Mouse (Mus musculus) heart, postnatal 0 days (tissue): ENCODE data around the gene Pou3f1. TPM values are rescaled to one million over a fixed set of nuclear protein-coding genes. Genes with fewer than 3 reads are reported as not detected.
"Not testable (repeated sequence)": the region's sequence is repeated elsewhere in the genome, so short reads cannot be mapped to it uniquely, and the experiment has no call there.

Source experiments
- ATAC-seq: fragments of 200-750 bp; cut with Nextera tagmentation; 2 replicates; pipeline ENCODE4 v1.8.0; 2017; ENCODE audit warnings: low read depth, moderate number of reproducible peaks, moderate library complexity; ENCODE audit not compliant: insufficient read depth
- DNase-seq: peaks from one replicate; pipeline ENCODE4 v3.0.0-alpha.2; 2016; ENCODE audit warnings: low spot score
- H3K27ac ChIP-seq: fragments of 300-500 bp; sonication (generic); 2 replicates; pipeline ENCODE4 v1.5.1; 2014; ENCODE audit warnings: low read depth, mild to moderate bottlenecking
- H3K27me3 ChIP-seq: fragments of 300-500 bp; sonication (generic); 2 replicates; pipeline ENCODE4 v1.6.1; 2014; ENCODE audit warnings: low read length, mixed read lengths; ENCODE audit not compliant: control insufficient read depth, insufficient read depth
- H3K36me3 ChIP-seq: fragments of 300-500 bp; sonication (generic); replicated peaks from 2 replicates; pipeline ENCODE4 v1.6.1; 2014; ENCODE audit warnings: low read length, mixed read lengths; ENCODE audit not compliant: control insufficient read depth, insufficient read depth
- H3K4me1 ChIP-seq: fragments of 300-500 bp; sonication (generic); 2 replicates; pipeline ENCODE4 v1.6.1; 2014; ENCODE audit warnings: antibody characterized with exemption; ENCODE audit not compliant: control insufficient read depth, insufficient read depth
- H3K4me2 ChIP-seq: fragments of 300-500 bp; sonication (generic); 2 replicates; pipeline ENCODE4 v1.6.1; 2014; ENCODE audit warnings: low read depth, mild to moderate bottlenecking, low read length, moderate library complexity
- H3K4me3 ChIP-seq: fragments of 300-500 bp; sonication (generic); 2 replicates; pipeline ENCODE4 v1.5.1; 2014; ENCODE audit warnings: low read depth, low read length
- H3K9ac ChIP-seq: fragments of 300-500 bp; sonication (generic); replicated peaks from 2 replicates; pipeline ENCODE4 v1.6.1; 2014; ENCODE audit warnings: low read depth, low read length, mixed read lengths
- H3K9me3 ChIP-seq: fragments of 300-500 bp; sonication (generic); replicated peaks from 2 replicates; pipeline ENCODE4 v1.6.1; 2016; ENCODE audit warnings: low read length; ENCODE audit not compliant: control insufficient read depth
- CTCF ChIP-seq: IDR thresholded peaks from 2 replicates; pipeline ENCODE4 v1.5.1; 2016; ENCODE audit warnings: antibody characterized with exemption, control low read depth, low read depth
- EP300 ChIP-seq: IDR thresholded peaks from 2 replicates; pipeline ENCODE4 v1.6.1; 2016; ENCODE audit warnings: antibody characterized with exemption, low read depth
- WGBS: fragments of 180-500 bp; shearing (Covaris S2); extraction: QIAGEN DNeasy Blood & Tissue Kit; methylation state at CpG from one replicate; pipeline ENCODE4 v1.1.7; 2014; 5-methylcytosine and 5-hydroxymethylcytosine counted together
- polyA plus RNA-seq: library from polyadenylated mRNA; unstranded; fragments of >200 nt; fragmentation: Nextera tagmentation; extraction: Ambion mirVana; gene quantifications from 2 replicates; pipeline ENCODE4 v1.2.1, GENCODE M21; 2015
- total RNA-seq: library from RNA; depleted of rRNA; stranded (reverse); fragments of >200 nt; gene quantifications from 2 replicates; pipeline ENCODE4 v1.2.3, GENCODE M21; 2014; ENCODE audit warnings: low replicate concordance

The Pou3f1 gene
- total and polyA plus RNA-seq, 2 experiments from 2014 or later, result 0.03 to 1.5 TPM

GRCm38 (mm10) chr4:124704797-124705474 lies 48.3 kb downstream of the Pou3f1 start:
- 29% methylated on average over 11 of the region's 11 CpGs for WGBS
- H3K27ac ChIP-seq, result peak overlapping the region; percentile 91
- peak; percentile 15 for ATAC-seq
- peak overlapping the region; percentile 44 for H3K9ac ChIP-seq
- peak overlapping the region; percentile 52 for H3K4me2 ChIP-seq
- TF ChIP-seq EP300 (peak; percentile 64; the same call in 1 of the 2 replicates), CTCF (no peak)
- H3K4me3 ChIP-seq, result peak overlapping the region; percentile 7; the same call in 1 of the 2 replicates
- H3K27me3 ChIP-seq, result no peaks in the 10 kb centered on the region
- H3K36me3 ChIP-seq, result peaks cover 20% of the 10 kb centered on the region
- no peaks in the 10 kb centered on the region for H3K9me3 ChIP-seq
- DNase-seq, result peak; percentile 47
- peaks cover 40% of the 10 kb centered on the region for H3K4me1 ChIP-seq

GRCm38 (mm10) chr4:124705661-124706269 lies 49.2 kb downstream of the Pou3f1 start:
- no peaks in the 10 kb centered on the region for H3K9me3 ChIP-seq
- H3K27me3 ChIP-seq, result no peaks in the 10 kb centered on the region
- H3K4me3 ChIP-seq, result no peak overlapping the region
- H3K4me1 ChIP-seq, result peaks cover 48% of the 10 kb centered on the region
- peaks cover 20% of the 10 kb centered on the region for H3K36me3 ChIP-seq
- H3K27ac ChIP-seq, result peak overlapping the region; percentile 91
- ATAC-seq (no peak), DNase-seq (no peak)
- H3K4me2 ChIP-seq, result no peak overlapping the region
- WGBS, result 79% methylated on average over 23 of the region's 23 CpGs
- TF ChIP-seq CTCF, result no peak
- TF ChIP-seq EP300, result no peak
- H3K9ac ChIP-seq, result no peak overlapping the region

DNA sequence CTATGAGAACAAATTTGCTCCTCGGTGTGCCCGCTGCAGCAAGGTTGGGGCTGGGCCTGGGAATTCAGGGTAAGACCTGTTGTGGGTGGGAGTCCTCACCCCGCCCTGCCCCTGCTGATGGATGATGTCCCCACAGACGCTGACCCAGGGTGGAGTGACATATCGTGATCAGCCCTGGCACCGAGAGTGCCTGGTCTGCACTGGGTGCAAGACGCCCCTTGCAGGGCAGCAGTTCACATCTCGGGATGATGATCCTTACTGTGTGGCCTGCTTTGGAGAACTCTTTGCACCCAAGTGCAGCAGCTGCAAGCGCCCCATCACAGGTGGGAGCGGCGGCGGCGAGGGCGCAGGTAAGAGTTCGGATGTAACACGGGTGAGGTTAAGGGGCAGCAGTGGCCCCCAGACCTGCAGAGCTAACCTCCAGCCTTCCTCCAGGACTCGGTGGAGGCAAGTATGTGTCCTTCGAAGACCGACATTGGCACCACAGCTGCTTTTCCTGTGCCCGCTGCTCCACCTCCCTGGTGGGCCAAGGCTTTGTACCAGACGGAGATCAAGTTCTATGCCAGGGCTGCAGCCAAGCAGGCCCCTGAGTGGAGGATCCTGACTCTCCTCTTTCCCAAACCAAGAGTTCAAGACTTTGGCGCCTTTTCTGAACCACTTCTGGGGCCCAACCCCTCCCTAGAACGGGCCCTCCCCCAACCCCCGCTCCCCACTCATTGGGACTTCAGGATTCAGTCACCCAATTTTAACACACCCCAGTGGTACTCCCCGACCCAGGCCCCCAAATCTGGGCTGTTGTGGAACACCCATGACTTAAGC lies 51.0 kb downstream of the Pou3f1 start:
- 87% methylated on average over 25 of the region's 25 CpGs for WGBS
- H3K9me3 ChIP-seq, H3K27me3 ChIP-seq, H3K4me3 ChIP-seq, H3K9ac ChIP-seq, H3K4me2 ChIP-seq, ATAC-seq, DNase-seq: not testable (repeated sequence)
- H3K36me3 ChIP-seq, result peaks cover 20% of the 10 kb centered on the region
- peaks cover 42% of the 10 kb centered on the region for H3K4me1 ChIP-seq
- peak overlapping the region; percentile 91; the same call in 1 of the 2 replicates for H3K27ac ChIP-seq

DNA sequence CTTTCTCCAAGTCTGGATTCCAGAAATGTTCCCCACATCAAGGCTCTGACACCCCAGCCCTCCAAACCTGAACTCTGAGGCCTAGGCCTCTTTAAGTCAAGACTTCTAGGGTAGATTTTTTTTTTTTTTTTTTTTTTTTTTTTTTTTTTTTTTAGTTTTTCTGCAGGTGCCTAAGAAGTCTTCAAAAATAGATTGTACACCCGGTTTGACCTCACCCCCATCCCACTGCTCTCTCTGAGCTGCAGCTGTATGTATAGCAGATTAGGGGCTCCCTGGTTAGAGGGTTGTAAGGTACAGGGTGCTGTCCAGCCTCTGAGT lies 51.6 kb downstream of the Pou3f1 start:
- ATAC-seq, H3K9ac ChIP-seq, H3K9me3 ChIP-seq, H3K27me3 ChIP-seq, DNase-seq: not testable (repeated sequence)
- Histone ChIP-seq H3K4me2 (peak overlapping the region; percentile 77; the same call in 1 of the 2 replicates), H3K4me1 (peaks cover 41% of the 10 kb centered on the region), H3K27ac (peak overlapping the region; percentile 91), H3K36me3 (peaks cover 20% of the 10 kb centered on the region), H3K4me3 (peak overlapping the region; percentile 49; the same call in 1 of the 2 replicates)
- 24% methylated on average over 1 of the region's 1 CpGs for WGBS

GRCm38 (mm10) chr4:124708518-124709477 lies 52.2 kb downstream of the Pou3f1 start:
- 1% methylated on average over 40 of the region's 41 CpGs for WGBS

More at GRCm38 (mm10) chr4:124708518-124709477, 52.2 kb downstream of the Pou3f1 start:
- DNase-seq (peak; percentile 84), ATAC-seq (peak; percentile 84)
- H3K4me1 ChIP-seq, result peaks cover 35% of the 10 kb centered on the region
- H3K27ac ChIP-seq, result peak overlapping the region; percentile 91
- H3K36me3 ChIP-seq, result peaks cover 20% of the 10 kb centered on the region
- H3K4me3 ChIP-seq, result peak overlapping the region; percentile 49
- H3K9ac ChIP-seq, result peak overlapping the region; percentile 54
- H3K4me2 ChIP-seq, result peak overlapping the region; percentile 77
- TF ChIP-seq CTCF (peak; percentile 32), EP300 (peak; percentile 69)
- no peaks in the 10 kb centered on the region for H3K27me3 ChIP-seq
- H3K9me3 ChIP-seq, result no peaks in the 10 kb centered on the region
